Mouse (Mus musculus) Patski (cell line): ENCODE measurements around the gene Fgfr2. TPM values are rescaled to one million over a fixed set of nuclear protein-coding genes. Genes with fewer than 3 reads are reported as not detected.

Experiments used
- ATAC-seq: fragments of 100-300 bp; one replicate; pipeline ENCODE4 v1.8.0; 2021
- CTCF ChIA-PET: fragments of 350-600 bp; sonication (Branson Sonifier 250); formaldehyde crosslinking; loops from one replicate; lab custom pipeline; 2022; ENCODE audit warnings: inconsistent platforms; lab: Charles Lee
- POLR2A ChIA-PET: fragments of 350-600 bp; sonication (Branson Sonifier 250); formaldehyde crosslinking; loops from one replicate; lab custom pipeline; 2022; ENCODE audit warnings: antibody characterized with exemption, inconsistent platforms; lab: Charles Lee
- DNase-seq: peaks from one replicate; pipeline ENCODE4 v3.0.0-alpha.2; 2011; ENCODE audit warnings: low read depth, low spot score
- H3K27me3 ChIP-seq: fragments of 371-371 bp; one replicate; pipeline ENCODE4 v1.5.1; 2021
- CTCF ChIP-seq: fragments of 100-300 bp; IDR thresholded peaks from one replicate; pipeline ENCODE4 v1.5.1; 2021
- in situ Hi-C: fragments of 300-500 bp; cut with MboI; formaldehyde crosslinking; loops from 3 replicates; pipeline ENCODE4 v1.11.1; 2018; ENCODE audit warnings: low pct_unique_long_range_greater_than_20kb, mixed read lengths
- polyA plus RNA-seq: library from polyadenylated mRNA; unstranded; gene quantifications from one replicate; pipeline ENCODE4 v1.2.3, GENCODE M21; 2021

Fgfr2 gene
- polyA plus RNA-seq, 1 experiment from 2014 or later: 48.8 TPM

DNA sequence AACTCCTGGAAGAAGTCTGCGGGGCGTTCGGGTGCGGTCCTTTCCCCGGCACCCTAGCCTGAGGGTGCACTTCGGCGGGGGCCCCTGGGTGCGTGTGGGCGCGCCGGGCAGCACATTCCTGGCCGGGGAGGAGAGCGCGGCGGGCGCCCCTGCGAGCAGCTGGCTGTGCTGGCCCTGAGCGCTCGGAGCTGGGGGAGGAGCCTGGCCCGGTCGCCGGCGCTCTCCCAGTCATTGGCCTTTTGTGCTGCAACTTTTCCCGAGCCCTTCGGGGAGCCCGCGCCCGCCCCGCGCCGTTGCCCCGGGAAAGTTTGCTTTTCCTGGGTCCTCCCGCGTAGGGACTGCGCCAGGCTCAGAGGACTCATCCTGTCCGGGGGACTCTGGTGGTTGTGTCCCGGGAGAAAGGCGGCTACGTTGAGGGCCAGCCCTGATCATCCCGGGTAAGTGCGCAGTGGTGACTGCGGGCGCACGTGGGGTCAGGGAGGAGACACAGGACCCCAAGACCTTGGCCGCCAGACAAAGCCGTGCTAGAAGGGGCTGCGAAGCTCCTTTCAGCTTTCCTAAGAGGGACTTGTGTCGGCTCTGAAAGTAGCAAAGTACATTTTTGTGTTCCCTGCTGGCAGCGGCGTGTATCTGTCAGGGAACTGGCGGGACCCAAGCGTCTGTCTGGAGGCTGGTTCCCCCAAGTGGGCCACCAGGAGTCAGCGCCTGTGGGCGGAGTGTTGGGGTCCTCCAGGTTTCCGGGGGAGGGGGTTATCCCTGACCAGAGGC, 2477.0 kb downstream of the Fgfr2 start:
- no peaks in the 10 kb centered on the region for H3K27me3 ChIP-seq
- POLR2A ChIA-PET: interaction anchor here (0.6 to 1.6 kb wide), 5 partner anchors 10 to 261 kb away, joined by 3 to 4 read pairs (median 3); no protein-coding TSS in a partner anchor
- CTCF ChIA-PET: interaction anchor here (0.9 to 1.5 kb wide), 6 partner anchors 10 to 117 kb away, joined by 3 to 4 read pairs (median 4); no protein-coding TSS in a partner anchor
- in situ Hi-C loops: no loop called here
- ATAC-seq (peak; percentile 84), DNase-seq (no peak)
- no peak for TF ChIP-seq CTCF

DNA sequence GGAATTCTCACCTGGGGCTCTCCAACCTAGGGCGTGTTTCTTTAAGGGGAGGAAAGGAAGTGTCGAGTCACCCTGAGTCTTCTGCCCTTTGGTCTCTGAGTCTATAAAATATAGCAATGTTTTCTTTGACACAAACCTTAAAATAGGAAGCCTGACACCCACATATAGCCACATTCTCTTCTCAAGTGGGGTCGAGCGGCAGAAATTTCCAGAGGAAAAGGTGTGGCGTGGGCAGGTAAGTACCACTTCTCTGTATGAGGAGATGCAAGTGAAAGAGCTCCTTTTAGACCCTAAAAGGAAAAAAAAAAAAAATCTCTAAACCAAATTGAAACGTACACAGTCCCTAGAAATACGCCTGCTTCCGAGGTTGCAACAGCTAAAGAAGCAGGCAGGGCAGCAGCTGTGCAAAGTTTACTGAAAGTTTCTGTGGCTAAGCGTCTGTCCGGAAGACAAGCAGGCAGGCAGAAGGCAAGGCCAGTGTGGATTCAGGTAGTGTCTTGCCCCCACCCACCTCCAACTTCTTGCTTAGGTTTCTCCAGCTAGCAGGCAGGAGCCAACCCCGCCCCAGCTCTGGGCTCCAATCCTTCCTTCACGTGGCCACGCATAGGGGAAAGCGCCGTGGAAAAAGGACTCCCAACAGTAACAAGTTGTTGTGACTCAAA, 2477.7 kb downstream of the Fgfr2 start:
- POLR2A ChIA-PET: interaction anchor here (1.1 kb wide), 1 partner anchor 12 kb away, joined by 4 read pairs; no protein-coding TSS in a partner anchor
- CTCF ChIA-PET: interaction anchor here (1.0 to 1.5 kb wide), 4 partner anchors 10 to 118 kb away, joined by 3 to 4 read pairs (median 4); no protein-coding TSS in a partner anchor
- TF ChIP-seq CTCF: no peak
- in situ Hi-C loops: no loop called here
- ATAC-seq (peak; percentile 24), DNase-seq (no peak)
- no peaks in the 10 kb centered on the region for H3K27me3 ChIP-seq

DNA sequence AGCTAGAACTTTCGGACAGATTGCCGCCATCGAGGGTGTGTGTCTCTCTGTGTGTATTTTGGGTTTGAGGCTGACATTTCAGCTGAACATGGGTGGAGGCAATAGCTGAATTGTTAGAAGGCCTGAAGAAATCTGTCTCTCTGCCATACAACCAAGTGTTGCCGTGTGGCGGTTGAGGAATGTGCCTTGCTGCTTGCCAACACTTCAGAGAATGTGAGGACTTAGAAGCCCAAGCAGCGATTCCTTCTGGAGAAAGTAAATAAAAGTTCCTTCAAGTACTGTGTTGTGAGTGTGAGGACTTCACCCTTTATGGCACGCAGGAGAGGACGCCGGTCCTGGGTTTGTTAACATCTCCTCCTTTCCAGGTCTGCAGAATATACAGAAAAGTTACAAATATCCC, 2482.5 kb downstream of the Fgfr2 start:
- peak; percentile 32 for ATAC-seq
- H3K27me3 ChIP-seq: no peaks in the 10 kb centered on the region
- in situ Hi-C loops: no loop called here
- CTCF ChIA-PET: interaction anchor here (0.8 to 1.3 kb wide), 2 partner anchors 8 to 10 kb away, joined by 3 to 5 read pairs; no protein-coding TSS in a partner anchor
- POLR2A ChIA-PET: interaction anchor here (0.6 kb wide), 2 partner anchors 13 to 18 kb away, joined by 3 read pairs; no protein-coding TSS in a partner anchor
- TF ChIP-seq CTCF: no peak
- DNase-seq: no peak

DNA sequence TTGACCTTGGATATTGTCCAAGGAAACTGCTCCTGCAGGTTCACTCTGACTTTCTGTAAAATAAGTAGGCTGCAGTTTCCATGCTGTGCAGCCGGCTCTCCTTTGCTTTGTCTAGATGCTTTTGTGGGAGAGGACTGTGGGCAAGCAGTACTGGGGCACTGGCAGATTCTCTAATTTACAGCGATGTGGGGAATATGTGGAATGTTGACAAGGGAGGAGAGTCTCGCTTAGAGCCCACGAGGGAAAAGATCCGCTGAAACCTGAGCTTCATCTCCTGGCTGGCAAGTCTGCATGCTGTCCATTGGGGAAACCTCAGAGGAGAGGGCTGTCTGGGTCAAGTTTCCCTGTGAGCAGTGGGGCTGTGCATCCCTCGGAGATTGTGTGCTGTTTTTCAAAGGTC, 2485.3 kb downstream of the Fgfr2 start:
- H3K27me3 ChIP-seq: no peaks in the 10 kb centered on the region
- ATAC-seq: no peak
- in situ Hi-C loops: no loop called here
- CTCF ChIA-PET: interaction anchor here (0.7 to 1.0 kb wide), 2 partner anchors 35 to 104 kb away, joined by 3 read pairs; no protein-coding TSS in a partner anchor
- TF ChIP-seq CTCF: no peak
- POLR2A ChIA-PET: interaction anchor here (0.6 kb wide), 1 partner anchor 63 kb away, joined by 3 read pairs; no protein-coding TSS in a partner anchor
- DNase-seq: no peak

DNA sequence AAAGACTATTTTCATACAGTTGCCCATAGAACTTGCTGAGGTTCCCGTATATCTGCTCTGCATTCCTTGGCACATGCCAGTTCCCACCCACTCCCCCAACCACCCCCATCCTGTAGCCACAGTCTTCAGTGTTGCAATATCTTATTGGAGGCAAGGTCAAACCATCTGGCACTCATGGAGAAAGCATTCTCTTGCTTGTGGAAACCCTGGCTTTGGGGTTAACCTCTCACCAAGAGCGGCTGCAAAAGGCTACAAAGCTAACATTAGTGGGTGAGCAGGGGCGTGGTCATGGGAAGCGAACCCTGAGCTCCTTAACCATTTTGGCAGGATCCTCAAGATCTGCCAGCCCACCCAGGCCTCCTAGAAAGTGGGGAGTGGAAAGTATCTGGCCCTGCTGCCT, 2486.2 kb downstream of the Fgfr2 start:
- ATAC-seq (no peak), DNase-seq (no peak)
- ChIA-PET POLR2A (interaction anchor here (1.4 kb wide), 1 partner anchor 10 kb away, joined by 4 read pairs; no protein-coding TSS in a partner anchor), CTCF (interaction anchor here (1.0 kb wide), 1 partner anchor 36 kb away, joined by 3 read pairs; no protein-coding TSS in a partner anchor)
- in situ Hi-C loops: no loop called here
- H3K27me3 ChIP-seq: no peaks in the 10 kb centered on the region
- TF ChIP-seq CTCF: no peak

DNA sequence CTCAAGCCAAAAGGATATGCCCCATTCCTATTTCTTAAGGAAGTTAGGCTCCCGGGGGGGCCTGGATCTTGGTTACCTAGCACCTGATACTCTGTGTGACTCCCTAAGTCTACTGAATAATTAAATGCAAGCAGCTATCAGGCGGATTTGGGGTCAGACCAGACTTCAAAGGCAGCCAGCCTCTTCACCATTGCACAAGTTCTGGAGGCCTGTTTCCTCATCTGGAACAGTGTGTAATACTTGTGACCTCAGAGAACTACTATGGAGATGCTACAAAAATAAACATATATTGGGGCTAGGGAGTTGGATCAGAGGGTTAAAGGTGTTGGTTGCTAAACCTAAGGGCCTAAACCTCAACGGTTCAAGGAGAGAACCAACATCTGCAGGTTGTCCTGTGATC, 2486.9 kb downstream of the Fgfr2 start:
- in situ Hi-C loops: no loop called here
- ATAC-seq: peak; percentile 49
- TF ChIP-seq CTCF: no peak
- no peak for DNase-seq
- ChIA-PET POLR2A (interaction anchor here (0.5 to 1.4 kb wide), 2 partner anchors 11 to 24 kb away, joined by 3 to 4 read pairs; no protein-coding TSS in a partner anchor), CTCF (interaction anchor here (1.5 kb wide), 1 partner anchor 31 kb away, joined by 3 read pairs; no protein-coding TSS in a partner anchor)
- H3K27me3 ChIP-seq: no peaks in the 10 kb centered on the region

DNA sequence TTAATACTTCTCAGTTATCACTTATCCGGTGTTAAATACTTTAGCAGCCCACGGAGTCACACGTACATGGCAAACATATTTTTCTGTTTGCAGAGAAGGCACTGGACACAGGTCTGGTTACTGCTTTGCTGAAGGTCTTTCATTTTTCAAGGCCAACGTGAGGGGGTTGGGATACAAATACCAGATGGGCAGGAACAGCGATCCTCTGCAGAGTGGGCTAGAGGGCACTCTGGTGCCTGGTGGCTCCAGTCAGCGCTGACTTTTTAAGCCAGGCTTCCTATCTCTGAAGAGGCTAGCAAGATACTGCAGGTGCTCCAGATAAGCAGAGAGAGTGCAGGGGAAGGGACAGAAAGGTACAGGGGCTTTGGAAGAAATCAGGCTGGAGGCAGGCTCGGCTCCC, 2487.9 kb downstream of the Fgfr2 start:
- no peaks in the 10 kb centered on the region for H3K27me3 ChIP-seq
- CTCF ChIA-PET: interaction anchor here (1.5 kb wide), 1 partner anchor 30 kb away, joined by 3 read pairs; no protein-coding TSS in a partner anchor
- TF ChIP-seq CTCF: no peak
- DNase-seq (no peak), ATAC-seq (no peak)
- in situ Hi-C loops: no loop called here
- POLR2A ChIA-PET: interaction anchor here (1.4 kb wide), 1 partner anchor 12 kb away, joined by 4 read pairs; no protein-coding TSS in a partner anchor

DNA sequence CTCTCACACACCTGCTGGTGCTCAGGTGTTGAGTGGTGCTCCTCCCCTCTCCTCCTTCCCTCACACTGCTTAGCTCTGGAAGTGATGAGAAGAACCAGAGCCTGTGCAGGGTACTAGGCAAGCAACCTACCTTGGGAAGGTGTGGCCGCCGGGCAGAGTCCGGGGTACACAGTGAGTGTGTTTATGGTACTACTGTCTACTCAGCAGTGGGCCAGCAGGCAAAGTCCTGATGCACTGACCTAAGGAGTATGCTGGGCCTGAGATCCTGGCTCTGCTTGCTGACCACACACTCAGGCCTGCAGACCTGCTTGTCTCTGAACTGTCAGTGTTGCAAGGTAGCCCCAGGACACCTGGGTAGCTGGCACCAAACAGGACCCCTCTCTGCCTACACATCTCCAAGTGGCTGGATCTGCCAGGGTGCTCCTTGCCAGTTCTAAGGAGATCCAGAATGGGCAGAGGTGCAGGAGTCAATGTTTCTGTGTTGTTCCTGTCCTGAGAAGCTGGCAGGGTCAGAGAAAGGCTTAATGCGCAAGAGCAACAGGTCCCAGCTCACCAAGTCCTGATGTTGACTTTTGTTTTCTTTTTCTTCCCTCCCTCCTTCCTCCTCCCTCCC, 2488.8 kb downstream of the Fgfr2 start:
- DNase-seq: no peak
- TF ChIP-seq CTCF: no peak
- H3K27me3 ChIP-seq: no peaks in the 10 kb centered on the region
- ChIA-PET POLR2A (interaction anchor here (1.1 kb wide), 1 partner anchor 11 kb away, joined by 4 read pairs; no protein-coding TSS in a partner anchor), CTCF (no interaction called here)
- in situ Hi-C loops: no loop called here
- no peak for ATAC-seq

DNA sequence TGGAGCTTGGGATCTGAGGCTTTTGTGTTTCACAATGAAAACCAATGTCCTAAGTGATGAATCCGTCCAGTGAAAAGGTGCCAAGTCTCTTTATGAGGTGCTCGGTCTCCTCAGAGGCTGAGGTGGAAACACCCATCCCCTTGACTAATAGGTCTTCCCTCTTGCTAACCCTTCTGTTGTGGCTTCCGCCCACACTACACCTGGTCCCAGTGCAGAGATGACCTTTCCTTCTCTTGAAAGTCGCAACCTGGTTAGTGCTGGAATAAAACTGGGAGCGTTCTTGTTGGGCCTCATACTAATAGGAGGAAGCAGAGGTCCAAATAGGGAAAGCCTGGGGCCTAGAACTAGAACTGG, 2490.8 kb downstream of the Fgfr2 start:
- CTCF ChIA-PET: interaction anchor here (0.6 to 1.0 kb wide), 2 partner anchors 8 to 129 kb away, joined by 3 read pairs; no protein-coding TSS in a partner anchor

More for the DNA sequence above, 2490.8 kb downstream of the Fgfr2 start:
- no peak for DNase-seq
- POLR2A ChIA-PET: no interaction called here
- H3K27me3 ChIP-seq: no peaks in the 10 kb centered on the region
- in situ Hi-C loops: no loop called here
- no peak for ATAC-seq
- no peak for TF ChIP-seq CTCF
